Mouse (Mus musculus) adrenal gland (tissue): Measurements from ENCODE around the gene Eif2b1.
"Not testable (repeated sequence)": the region's sequence is repeated elsewhere in the genome, so short reads cannot be mapped to it uniquely, and the experiment has no call there.

Experiments used
- intact Hi-C: fragments of 180-260 bp; cut with DNase I; formaldehyde crosslinking; loops from one replicate; pipeline ENCODE4 v1.15.1; 2025
- long read RNA-seq, 2 experiments: library from polyadenylated mRNA; unstranded; transcript quantifications; one replicate each; pipeline ENCODE4 v2.0.0; 2020; ENCODE audit warnings: borderline replicate concordance in 1 of 2; ENCODE audit not compliant: insufficient replicate concordance in 1 of 2

The Eif2b1 gene
- long read RNA-seq, experiment 1, transcript Eif2b1-201 (9 exons, 2,013 nt), result major isoform, 41 of 49 reads
- long read RNA-seq, experiment 1, partial matches to known transcripts, result 3 of 49 reads
- long read RNA-seq, experiment 1, other reads (novel, unspliced or antisense), result 5 of 49 reads
- long read RNA-seq, experiment 2, transcript Eif2b1-201 (9 exons, 2,013 nt), result major isoform, 45 of 53 reads
- long read RNA-seq, experiment 2, partial matches to known transcripts, result 5 of 53 reads
- long read RNA-seq, experiment 2, other reads (novel, unspliced or antisense), result 3 of 53 reads

GRCm38 (mm10) chr5:124578633-124579317 lies at the start of gene Eif2b1, which contains the start of gene Gtf2h3:
Eif2b1 (minus strand) TSS chr5:124579131.
Gtf2h3 (plus strand) TSS chr5:124579140.
- intact Hi-C loops, result no loop called here

- intact Hi-C loops, result no loop called here
Measured at GRCm38 (mm10) chr5:124624291-124624690, 45.4 kb upstream of the Eif2b1 start.

GRCm38 (mm10) chr5:124622890-124623289 lies 44.0 kb upstream of the Eif2b1 start:
- intact Hi-C loops, result no loop called here

DNA sequence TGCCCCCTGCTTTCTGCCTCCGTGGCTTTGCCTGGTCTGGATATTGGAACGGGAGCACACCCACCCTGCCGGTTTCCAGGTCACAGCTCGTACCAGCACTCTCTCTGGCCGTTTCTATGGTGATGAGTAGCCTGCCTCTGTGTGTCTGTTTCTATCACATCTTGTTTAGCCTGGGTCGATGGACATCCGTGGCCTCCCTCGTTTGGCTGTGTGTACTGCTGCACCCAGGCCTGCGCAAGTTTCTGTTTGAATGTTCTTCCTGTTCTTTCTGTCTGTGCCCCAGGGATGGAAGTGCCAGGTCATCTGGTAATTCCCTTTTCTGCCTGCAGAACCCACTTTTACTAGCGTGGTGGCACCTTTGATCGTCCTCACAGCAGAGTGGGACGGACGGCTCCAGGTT lies 42.4 kb upstream of the Eif2b1 start:
- intact Hi-C loops, result no loop called here

- intact Hi-C loops, result no loop called here
Measured at GRCm38 (mm10) chr5:124618711-124619110, 39.8 kb upstream of the Eif2b1 start.

- intact Hi-C loops, result no loop called here
Measured at GRCm38 (mm10) chr5:124614709-124615108, 35.8 kb upstream of the Eif2b1 start.

DNA sequence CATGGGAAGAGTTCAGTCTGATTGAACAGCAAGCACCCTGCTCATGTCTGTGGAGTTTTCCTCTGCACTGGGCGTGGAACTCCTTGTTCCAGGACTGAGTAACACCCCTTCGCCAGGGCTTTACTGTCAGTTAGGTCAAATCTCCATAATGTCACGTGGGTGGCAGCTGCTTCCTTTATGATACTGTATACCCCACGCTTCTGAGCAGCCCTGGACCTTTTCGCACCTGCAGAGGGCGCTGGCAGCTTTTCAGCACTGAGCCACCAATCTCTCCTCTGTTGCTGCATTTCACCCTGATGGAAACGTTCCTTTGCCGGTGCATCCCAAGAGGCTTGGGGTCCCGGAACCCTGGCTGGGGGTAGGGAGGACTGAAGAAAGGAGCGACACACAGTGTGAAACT lies 32.0 kb upstream of the Eif2b1 start:
- intact Hi-C loops, result no loop called here

DNA sequence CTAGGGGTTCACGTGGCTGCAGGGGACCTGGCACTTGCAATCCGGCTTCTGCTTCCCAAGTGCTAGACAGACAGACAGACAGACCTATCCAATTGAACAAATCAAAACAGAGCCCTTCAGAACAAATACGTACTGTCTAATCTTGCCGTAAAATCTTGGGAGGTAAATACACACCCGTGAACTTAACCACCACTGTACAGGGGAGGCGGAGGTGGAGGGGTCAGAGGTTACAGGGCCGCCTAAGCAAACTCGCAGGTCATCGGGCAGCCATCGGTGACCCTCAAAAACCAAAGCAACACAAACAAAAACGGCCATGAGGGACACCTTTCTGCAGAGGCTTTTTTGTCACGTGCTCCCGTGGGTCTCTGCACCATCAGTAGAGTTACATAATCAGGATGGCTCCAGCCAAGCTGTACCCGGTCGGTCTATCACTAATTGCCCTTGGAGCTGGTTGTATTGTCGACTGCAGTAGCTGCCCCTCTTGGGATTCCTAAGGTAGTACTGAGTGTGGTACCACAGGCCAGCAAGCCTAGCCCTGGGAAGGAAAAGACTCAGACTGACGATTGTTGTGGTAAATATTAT lies 26.2 kb upstream of the Eif2b1 start:
- intact Hi-C loops, result no loop called here

- intact Hi-C loops, result no loop called here
Measured at GRCm38 (mm10) chr5:124604296-124604695, 25.4 kb upstream of the Eif2b1 start.

DNA sequence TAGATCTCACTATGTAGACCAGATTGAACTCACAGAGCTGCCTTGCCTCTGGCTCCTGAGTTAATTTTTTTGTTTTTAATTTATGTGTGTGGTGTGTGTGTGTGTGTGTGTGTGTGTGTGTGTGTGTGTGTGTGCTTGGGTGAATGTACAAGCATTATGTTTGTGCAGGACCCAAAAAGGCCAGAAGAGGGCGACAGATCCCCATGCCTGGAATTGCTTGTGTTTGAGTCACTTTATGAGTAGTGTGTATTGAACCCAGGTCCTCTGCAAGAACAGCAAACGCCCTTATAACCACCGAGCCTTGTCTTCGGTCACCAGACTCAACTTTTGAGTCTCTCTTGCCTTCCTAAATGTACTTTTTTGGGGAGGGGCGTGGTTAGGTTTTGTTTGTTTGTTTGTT lies 23.4 kb upstream of the Eif2b1 start:
- intact Hi-C loops, result no loop called here

GRCm38 (mm10) chr5:124599726-124600125 lies 20.8 kb upstream of the Eif2b1 start:
- intact Hi-C loops, result not testable (repeated sequence)

GRCm38 (mm10) chr5:124598224-124599174 lies 19.6 kb upstream of the Eif2b1 start:
- intact Hi-C loops, result no loop called here

GRCm38 (mm10) chr5:124592768-124593167 lies 13.8 kb upstream of the Eif2b1 start:
- intact Hi-C loops, result no loop called here

DNA sequence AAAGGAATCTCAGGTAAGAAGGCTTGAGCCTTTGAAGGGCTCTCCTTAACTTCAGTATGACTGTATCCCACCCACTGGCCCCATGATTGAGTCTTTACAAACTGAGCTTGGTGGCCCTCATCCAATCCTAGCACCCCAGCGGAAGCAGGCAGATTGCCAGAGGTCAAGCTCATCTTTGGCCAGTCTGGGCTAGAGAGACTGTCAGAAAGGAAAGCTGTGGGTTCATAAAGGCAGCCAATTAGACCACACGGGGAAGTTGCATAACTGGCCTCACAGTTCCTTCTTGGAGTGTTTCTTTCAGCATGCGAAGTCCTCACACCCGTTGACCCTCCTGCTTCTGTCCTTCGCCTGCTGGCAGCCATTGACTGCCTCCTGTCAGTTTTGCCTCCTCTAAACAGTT lies 3.6 kb upstream of the Eif2b1 start:
- intact Hi-C loops, result no loop called here

GRCm38 (mm10) chr5:124575467-124575866 lies 3.5 kb downstream of the Eif2b1 start:
- intact Hi-C loops, result no loop called here

DNA sequence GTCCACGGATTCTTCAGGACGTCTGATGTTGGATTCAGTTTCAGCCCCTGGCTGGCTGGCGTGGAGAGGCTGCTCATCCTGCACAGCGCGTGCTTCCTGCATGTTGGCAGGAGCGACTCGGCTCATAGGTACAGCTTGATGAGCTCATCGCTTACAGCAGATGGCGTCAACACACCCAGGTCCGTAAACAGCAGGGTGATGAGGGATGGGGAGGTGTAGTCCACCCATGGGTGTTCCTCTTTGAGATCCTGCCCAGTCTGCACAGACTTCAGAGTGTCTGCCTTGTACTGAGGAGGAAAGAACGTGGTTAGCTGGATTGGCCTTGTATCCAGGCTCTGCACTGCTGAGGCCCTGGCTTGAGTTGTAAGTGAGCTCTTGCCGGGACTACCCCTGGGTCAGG lies 7.9 kb downstream of the Eif2b1 start:
- intact Hi-C loops, result no loop called here

- intact Hi-C loops, result no loop called here
Measured at GRCm38 (mm10) chr5:124555145-124555544, 23.8 kb downstream of the Eif2b1 start.

- intact Hi-C loops, result no loop called here
Measured at GRCm38 (mm10) chr5:124553607-124554006, 25.3 kb downstream of the Eif2b1 start.

GRCm38 (mm10) chr5:124552558-124553307 lies 26.2 kb downstream of the Eif2b1 start, which contains the start of gene Ddx55:
Ddx55 (plus strand) TSS chr5:124552864.
- intact Hi-C loops, result no loop called here

- intact Hi-C loops, result no loop called here
Measured at GRCm38 (mm10) chr5:124552094-124552472, 26.8 kb downstream of the Eif2b1 start.
